In the genomic region with DNA sequence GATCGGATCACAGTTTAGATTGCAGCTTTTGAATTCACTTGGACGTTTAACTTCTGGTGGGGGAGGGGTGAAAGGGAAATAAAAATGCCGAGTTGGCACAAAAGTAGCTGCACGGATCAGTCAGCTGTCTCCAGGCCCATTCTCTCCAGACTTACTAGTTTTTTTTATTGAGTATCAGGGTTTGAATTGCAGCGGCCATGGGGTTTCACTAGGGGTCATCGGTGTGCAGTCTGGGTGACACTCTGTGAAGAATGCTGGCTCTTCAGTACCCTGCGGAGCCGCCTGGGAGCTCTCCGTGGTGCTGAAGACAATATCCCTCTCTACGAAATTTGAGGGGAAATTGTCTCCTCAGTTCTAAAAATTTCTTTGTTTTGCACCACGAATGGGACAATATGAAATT, we compare ENCODE assay signal across 9 mouse cellular contexts. TPM values are rescaled to one million over a fixed set of nuclear protein-coding genes. Genes with fewer than 3 reads are reported as not detected.
DNase-seq lines count a peak whose midpoint lies in the region; ATAC-seq and TF ChIP-seq lines count a peak whose summit lies in the region.
"Had no signal": no experiment of that assay in that cellular context is flagged by ENCODE, and none has a peak within 500 bp of the region (broad histone marks: within the 10 kb centered on the region; RNA-seq: fewer than 3 reads in every experiment).

No protein-coding gene starts in this region.

- H3K36me3 ChIP-seq in hindbrain, embryonic 12.5 days: no peaks in the 10 kb centered on the region
- no peaks in the 10 kb centered on the region for H3K36me3 ChIP-seq in limb, embryonic 14.5 days (ENCODE audit: control insufficient read depth, insufficient read depth, low read length)
- H3K36me3 ChIP-seq: heart, embryonic 15.5 days had no signal

- no peak for TF ChIP-seq POLR2A in limb, embryonic 14.5 days (IDR thresholded peaks at IDR 0.05; ENCODE audit: borderline replicate concordance, extremely low read depth, insufficient read depth, insufficient read length)

- H3K4me2 ChIP-seq in hindbrain, embryonic 12.5 days (replicated peaks): no peak overlapping the region
- H3K4me2 ChIP-seq in limb, embryonic 14.5 days (replicated peaks; ENCODE audit: low read depth, low read length, severe bottlenecking): no peak overlapping the region
- H3K4me2 ChIP-seq: heart, embryonic 15.5 days had no signal

- no peak overlapping the region for H3K4me3 ChIP-seq in hindbrain, embryonic 12.5 days
- H3K4me3 ChIP-seq in limb, embryonic 14.5 days (replicated peaks; ENCODE audit: low read length): no peak overlapping the region
- H3K4me3 ChIP-seq: heart, embryonic 15.5 days had no signal

- H3K27ac ChIP-seq in hindbrain, embryonic 12.5 days: no peak overlapping the region
- H3K27ac ChIP-seq in limb, embryonic 14.5 days (replicated peaks; ENCODE audit: low read depth, low read length): no peak overlapping the region
- H3K27ac ChIP-seq: heart, embryonic 15.5 days had no signal

- H3K9me3 ChIP-seq in hindbrain, embryonic 12.5 days (replicated peaks): no peaks in the 10 kb centered on the region
- no peaks in the 10 kb centered on the region for H3K9me3 ChIP-seq in limb, embryonic 14.5 days (ENCODE audit: control insufficient read depth, low read length)
- H3K9me3 ChIP-seq: heart, embryonic 15.5 days had no signal

- ATAC-seq in hindbrain, embryonic 12.5 days (ENCODE audit: low FRiP score): peak; percentile 82
- ATAC-seq in limb, embryonic 14.5 days (ENCODE audit: low FRiP score, low read depth): peak; percentile 70; the same call in 1 of the 2 replicates

- H3K4me1 ChIP-seq in hindbrain, embryonic 12.5 days: peaks cover 3% of the 10 kb centered on the region
- no peaks in the 10 kb centered on the region for H3K4me1 ChIP-seq in limb, embryonic 14.5 days (ENCODE audit: control insufficient read depth, insufficient read depth, low read length)
- H3K4me1 ChIP-seq: heart, embryonic 15.5 days had no signal

- DNase-seq in cerebellum, adult 18-20 months: peak; percentile 11 to 21
- no peak for DNase-seq in cerebellum, adult 8-10 months
- DNase-seq in NIH3T3 (ENCODE audit: low read depth): peak; percentile 55
- peak; percentile 81 for DNase-seq in embryo, embryonic 9.5 days (ENCODE audit: extremely low spot score)
- peak; percentile 85 for DNase-seq in limb, embryonic 14.5 days (ENCODE audit: low spot score)
- peak; percentile 77 for DNase-seq in neural tube, embryonic 10.5 days (ENCODE audit: extremely low spot score, low spot score)
- no peak for DNase-seq in frontal cortex, postnatal 36 days (ENCODE audit: low spot score in 2 of 2)

- 9% methylated on average over 11 of the region's 11 CpGs for WGBS in hindbrain, embryonic 12.5 days
- whole genome bisulfite sequencing in limb, embryonic 14.5 days: 11% methylated on average over 11 of the region's 11 CpGs

- H3K9ac ChIP-seq in hindbrain, embryonic 12.5 days: no peak overlapping the region
- no peak overlapping the region for H3K9ac ChIP-seq in limb, embryonic 14.5 days (ENCODE audit: low read depth, low read length, severe bottlenecking)
- H3K9ac ChIP-seq: heart, embryonic 15.5 days had no signal

- H3K27me3 ChIP-seq in hindbrain, embryonic 12.5 days: no peaks in the 10 kb centered on the region
- no peaks in the 10 kb centered on the region for H3K27me3 ChIP-seq in limb, embryonic 14.5 days (ENCODE audit: control insufficient read depth, insufficient read depth, low read length)
- H3K27me3 ChIP-seq: heart, embryonic 15.5 days had no signal

RNA-seq across cellular contexts. Expression of a gene that starts 13.5 kb away (rescaled TPM):
- 53.1 and 57.7 TPM in 2 replicates for polyA plus RNA-seq in hindbrain, embryonic 12.5 days (2016; fragmentation: Nextera tagmentation; extraction: Ambion mirVana)
- polyA plus RNA-seq in limb, embryonic 14.5 days (2012; rRNA removed): 1.1 and 1.4 TPM in 2 replicates
- polyA plus RNA-seq in limb, embryonic 14.5 days (2014; fragmentation: Nextera tagmentation; extraction: Ambion mirVana): 0.74 and 1.3 TPM in 2 replicates

Comparison
In these comparisons a context has a peak if more than half of its experiments do, and no peak if none do; other contexts are left out.
1. DNase-seq: peak in cerebellum, adult 18-20 months (2 of 2), NIH3T3 (single experiment), embryo, embryonic 9.5 days (single experiment), limb, embryonic 14.5 days (single experiment) and neural tube, embryonic 10.5 days (single experiment); none in cerebellum, adult 8-10 months (single experiment) and frontal cortex, postnatal 36 days (0 of 2).
2. RNA of a gene that starts 13.5 kb away (polyA plus RNA-seq): 53.1 to 57.7 TPM in hindbrain, embryonic 12.5 days; 0.74 to 1.4 TPM in limb, embryonic 14.5 days; every median in the first group is over 10 times any median in the second.